Mouse (Mus musculus) testis, postnatal 14 days (tissue): ENCODE results near the gene Gigyf1.

ENCODE experiments used
- DNase-seq: peaks from one replicate; pipeline ENCODE4 v3.0.0; 2021; ENCODE audit warnings: low spot score

The Gigyf1 gene

DNA sequence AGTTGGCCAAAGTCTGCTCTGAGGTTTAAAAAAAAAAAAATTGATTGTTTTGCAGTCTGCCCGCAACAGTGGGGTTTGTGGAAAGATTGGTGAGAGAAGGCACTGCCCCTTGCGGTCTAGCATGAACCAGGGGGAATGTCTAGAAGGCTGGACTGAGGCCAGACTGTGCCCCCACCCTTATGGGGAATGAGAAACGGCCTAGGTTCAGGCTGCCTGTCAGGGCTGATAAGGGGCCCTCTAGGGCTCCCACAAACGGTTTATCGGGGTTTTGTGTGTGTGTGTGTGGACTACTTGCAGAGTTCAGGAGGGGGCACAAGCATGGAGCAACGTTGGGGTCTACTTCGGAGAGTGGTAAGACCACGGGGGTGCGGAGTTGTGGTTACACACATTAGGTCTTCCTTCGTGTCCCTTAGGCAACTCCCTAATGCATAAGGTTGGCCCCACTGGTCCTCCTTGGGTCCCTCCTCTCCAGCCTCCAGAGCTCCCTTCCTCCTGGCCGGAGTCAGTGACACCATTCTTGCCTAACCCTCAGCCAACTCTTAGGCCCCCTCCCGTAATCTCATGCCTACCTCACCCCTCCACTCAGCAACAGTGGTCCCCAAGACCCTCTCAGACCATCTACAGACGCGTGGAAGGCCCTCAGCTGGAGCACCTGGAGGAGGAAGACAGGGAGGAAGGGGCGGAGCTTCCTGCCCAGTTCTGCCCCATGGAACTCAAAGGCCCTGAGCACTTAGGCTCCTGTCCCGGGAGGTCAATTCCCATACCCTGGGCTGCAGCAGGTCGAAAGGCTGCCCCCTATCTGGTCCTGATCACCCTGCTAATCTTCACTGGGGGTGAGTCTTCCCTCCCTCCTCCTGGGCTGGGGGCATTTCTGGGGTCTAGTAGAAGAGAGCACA lies 52.6 kb downstream of the Gigyf1 start:
- DNase-seq, result no peak

DNA sequence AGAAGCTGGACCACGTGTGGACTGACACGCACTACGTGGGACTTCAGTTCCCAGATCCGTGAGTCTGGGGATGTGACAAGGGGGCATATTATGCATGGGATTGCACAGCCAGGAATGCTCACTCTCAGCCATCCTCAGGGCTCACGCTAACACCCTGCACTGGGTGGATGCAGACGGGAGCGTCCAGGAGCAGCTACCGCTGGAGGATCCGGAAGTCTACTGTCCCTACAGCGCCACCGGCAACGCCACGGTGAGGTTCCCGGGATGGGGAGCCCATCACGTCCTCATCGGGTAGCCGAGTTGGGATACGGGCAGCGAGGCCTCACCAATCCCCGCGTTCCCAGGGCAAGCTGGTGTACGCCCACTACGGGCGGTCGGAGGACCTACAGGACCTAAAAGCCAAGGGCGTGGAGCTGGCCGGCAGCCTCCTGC lies 56.1 kb downstream of the Gigyf1 start:
- DNase-seq, result no peak
